Mouse (Mus musculus): Measurements from ENCODE around the gene Hist1h2br. TPM values are rescaled to one million over a fixed set of nuclear protein-coding genes. Genes with fewer than 3 reads are reported as not detected.

The Hist1h2br gene
- total RNA-seq (2023): 1,000 to 10,000 TPM; 1,178 to 1,241 TPM

DNA sequence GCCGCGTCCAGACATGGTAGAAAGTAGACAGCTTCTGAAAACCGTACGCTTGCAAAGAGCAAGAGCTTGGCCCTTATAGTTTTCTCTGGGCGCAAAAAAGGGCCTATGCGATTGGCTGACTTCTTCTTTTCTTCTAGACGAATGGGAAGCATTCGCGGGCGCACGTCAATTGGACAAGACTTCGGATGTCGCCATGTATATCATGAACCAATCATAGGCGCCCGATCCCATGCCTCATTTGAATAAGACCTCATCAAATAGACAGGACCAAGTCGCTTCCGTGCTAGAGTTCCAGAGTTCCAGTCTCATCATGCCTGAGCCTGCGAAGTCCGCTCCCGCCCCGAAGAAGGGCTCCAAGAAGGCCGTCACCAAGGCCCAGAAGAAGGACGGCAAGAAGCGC is at the start of gene Hist1h2br, which contains the start of gene Hist1h2ap:
TSS of gene Hist1h2br (plus strand) at position 283 of the 400 bp plus-strand sequence.
TSS of gene Hist1h2ap (minus strand) at position 47 of the 400 bp plus-strand sequence.

DNA sequence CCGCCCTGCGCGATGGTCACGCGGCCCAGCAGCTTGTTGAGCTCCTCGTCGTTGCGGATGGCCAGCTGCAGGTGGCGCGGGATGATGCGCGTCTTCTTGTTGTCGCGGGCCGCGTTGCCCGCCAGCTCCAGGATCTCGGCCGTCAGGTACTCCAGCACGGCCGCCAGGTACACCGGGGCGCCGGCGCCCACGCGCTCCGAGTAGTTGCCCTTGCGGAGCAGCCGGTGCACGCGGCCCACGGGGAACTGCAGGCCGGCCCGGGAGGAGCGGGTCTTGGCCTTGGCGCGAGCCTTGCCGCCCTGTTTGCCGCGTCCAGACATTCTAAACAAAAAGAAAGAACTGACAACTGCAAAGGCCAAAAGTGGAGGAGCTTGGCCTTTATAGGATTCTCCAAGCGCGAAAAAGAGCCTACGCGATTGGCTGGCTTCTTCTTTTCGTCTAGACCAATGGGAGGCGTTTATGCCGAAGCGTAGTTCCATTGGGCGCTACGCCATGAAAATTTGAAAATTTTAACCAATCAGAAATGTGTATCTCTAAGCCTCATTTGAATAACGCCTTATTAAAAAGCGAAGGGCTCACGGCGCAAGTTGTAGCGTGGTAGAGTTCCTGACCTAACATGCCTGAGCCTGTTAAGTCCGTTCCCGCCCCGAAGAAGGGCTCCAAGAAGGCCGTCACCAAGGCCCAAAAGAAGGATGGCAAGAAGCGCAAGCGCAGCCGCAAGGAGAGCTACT is 46.5 kb upstream of the Hist1h2br start, which contains the start of the genes Hist1h2an and Hist1h2bp:
TSS of gene Hist1h2an (minus strand) at position 320 of the 731 bp plus-strand sequence.
TSS of gene Hist1h2bp (plus strand) at position 563 of the 731 bp plus-strand sequence.

DNA sequence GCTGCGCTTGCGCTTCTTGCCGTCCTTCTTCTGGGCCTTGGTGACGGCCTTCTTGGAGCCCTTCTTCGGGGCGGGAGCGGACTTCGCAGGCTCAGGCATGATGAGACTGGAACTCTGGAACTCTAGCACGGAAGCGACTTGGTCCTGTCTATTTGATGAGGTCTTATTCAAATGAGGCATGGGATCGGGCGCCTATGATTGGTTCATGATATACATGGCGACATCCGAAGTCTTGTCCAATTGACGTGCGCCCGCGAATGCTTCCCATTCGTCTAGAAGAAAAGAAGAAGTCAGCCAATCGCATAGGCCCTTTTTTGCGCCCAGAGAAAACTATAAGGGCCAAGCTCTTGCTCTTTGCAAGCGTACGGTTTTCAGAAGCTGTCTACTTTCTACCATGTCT is 23.5 kb upstream of the Hist1h2br start, which contains the start of the genes Hist1h2bq and Hist1h2ao:
TSS of gene Hist1h2bq (minus strand) at position 125 of the 400 bp plus-strand sequence.
TSS of gene Hist1h2ao (plus strand) at position 393 of the 400 bp plus-strand sequence.

DNA sequence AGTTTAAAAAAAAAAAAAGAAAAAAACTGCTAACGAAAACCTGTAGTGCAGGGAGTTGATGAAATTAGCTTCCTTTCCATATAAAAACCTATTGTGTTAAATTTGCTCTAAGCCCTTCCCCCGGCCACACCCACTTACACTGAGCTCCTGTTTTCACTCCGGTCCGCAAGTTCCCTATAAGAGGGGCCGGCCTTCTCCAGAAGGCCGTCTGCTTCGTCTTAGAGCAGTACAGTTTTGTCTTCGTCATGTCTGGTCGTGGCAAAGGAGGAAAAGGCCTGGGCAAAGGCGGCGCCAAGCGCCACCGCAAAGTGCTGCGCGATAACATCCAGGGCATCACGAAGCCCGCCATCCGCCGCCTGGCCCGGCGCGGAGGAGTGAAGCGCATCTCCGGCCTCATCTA is 22.0 kb upstream of the Hist1h2br start, which contains the start of gene Hist1h4m:
TSS of gene Hist1h4m (plus strand) at position 208 of the 400 bp plus-strand sequence.

DNA sequence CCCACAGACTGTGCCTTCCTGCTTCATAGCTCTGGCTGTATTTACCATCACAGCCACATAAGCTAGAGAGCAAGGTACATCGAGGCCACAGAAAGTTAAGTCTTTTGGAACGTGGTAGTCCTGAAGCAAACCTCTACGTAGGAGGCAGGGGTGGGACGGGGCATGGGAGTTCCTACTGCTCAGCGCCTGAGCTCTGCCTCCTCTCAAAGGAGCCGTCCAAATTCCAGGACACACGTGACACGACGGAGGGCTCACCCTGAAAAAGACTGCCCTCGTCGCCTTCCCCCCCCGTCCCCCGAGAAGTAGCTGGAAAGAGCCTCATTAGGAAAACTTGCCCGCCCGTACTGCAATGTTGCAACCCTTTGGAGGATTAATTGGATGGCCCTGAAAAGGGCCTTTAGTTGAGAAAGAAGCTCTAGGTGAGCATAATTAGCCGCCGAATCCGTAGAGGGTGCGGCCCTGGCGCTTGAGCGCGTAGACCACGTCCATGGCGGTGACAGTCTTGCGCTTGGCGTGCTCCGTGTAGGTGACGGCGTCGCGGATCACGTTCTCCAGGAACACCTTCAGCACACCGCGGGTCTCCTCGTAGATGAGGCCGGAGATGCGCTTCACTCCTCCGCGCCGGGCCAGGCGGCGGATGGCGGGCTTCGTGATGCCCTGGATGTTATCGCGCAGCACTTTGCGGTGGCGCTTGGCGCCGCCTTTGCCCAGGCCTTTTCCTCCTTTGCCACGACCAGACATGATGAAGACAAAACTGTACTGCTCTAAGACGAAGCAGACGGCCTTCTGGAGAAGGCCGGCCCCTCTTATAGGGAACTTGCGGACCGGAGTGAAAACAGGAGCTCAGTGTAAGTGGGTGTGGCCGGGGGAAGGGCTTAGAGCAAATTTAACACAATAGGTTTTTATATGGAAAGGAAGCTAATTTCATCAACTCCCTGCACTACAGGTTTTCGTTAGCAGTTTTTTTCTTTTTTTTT is 1.8 kb upstream of the Hist1h2br start, which contains the start of gene Hist1h4n:
TSS of gene Hist1h4n (minus strand) at position 779 of the 977 bp plus-strand sequence.

Other genes with a start within 250 kb of the Hist1h2br start
- gene Olfr1362, start 219.7 kb upstream of the Hist1h2br start, total RNA-seq (2023): not detected
- gene Olfr11, start 191.2 kb upstream of the Hist1h2br start, total RNA-seq (2023): not detected
- gene Olfr1361, start 170.4 kb upstream of the Hist1h2br start, total RNA-seq (2023): not detected
- not detected for gene Olfr1360, start 156.3 kb upstream of the Hist1h2br start, total RNA-seq (2023)
- not detected for gene Olfr1359, start 135.6 kb upstream of the Hist1h2br start, total RNA-seq (2023)
- gene Hist1h2bl, start 117.6 kb upstream of the Hist1h2br start, total RNA-seq (2023): 1,000 to 10,000 TPM; 1,007 to 1,037 TPM
- gene Hist1h2ai, start 117.3 kb upstream of the Hist1h2br start, total RNA-seq (2023): 100 to 1,000 TPM; 322 to 368 TPM
- 1,000 to 10,000 TPM; 1,636 to 1,682 TPM for gene Hist1h3h, start 116.1 kb upstream of the Hist1h2br start, total RNA-seq (2023)
- 100 to 1,000 TPM; 245 to 302 TPM for gene Hist1h2bm, start 111.7 kb upstream of the Hist1h2br start, total RNA-seq (2023)
- gene Hist1h4j, start 98.7 kb upstream of the Hist1h2br start, total RNA-seq (2023): 100 to 1,000 TPM; 162 to 165 TPM
- 1,000 to 10,000 TPM; 2,386 to 2,430 TPM for gene Hist1h4k, start 83.2 kb upstream of the Hist1h2br start, total RNA-seq (2023)
- gene Hist1h2ak, start 79.9 kb upstream of the Hist1h2br start, total RNA-seq (2023): 100 to 1,000 TPM; 426 to 441 TPM
- 100 to 1,000 TPM; 695 to 749 TPM for gene Hist1h2bn, start 79.6 kb upstream of the Hist1h2br start, total RNA-seq (2023)
- gene Hist1h1b, start 53.1 kb upstream of the Hist1h2br start, total RNA-seq (2023): 100 to 1,000 TPM; 583 to 676 TPM
- 1,000 to 10,000 TPM; 1,324 to 1,491 TPM for gene Hist1h3i, start 50.4 kb upstream of the Hist1h2br start, total RNA-seq (2023)
- 100 to 1,000 TPM; 204 to 209 TPM for gene Hist1h2an, start 46.5 kb upstream of the Hist1h2br start, total RNA-seq (2023)
- 100 to 1,000 TPM; 485 to 544 TPM for gene Hist1h2bp, start 46.3 kb upstream of the Hist1h2br start, total RNA-seq (2023)
- gene Hist1h2bq, start 23.5 kb upstream of the Hist1h2br start, total RNA-seq (2023): 1,000 to 10,000 TPM; 1,192 to 1,249 TPM
- 1,000 to 10,000 TPM; 2,019 to 2,366 TPM for gene Hist1h2ao, start 23.3 kb upstream of the Hist1h2br start, total RNA-seq (2023)
- 1,000 to 10,000 TPM; 1,248 to 1,288 TPM for gene Hist1h4m, start 22.0 kb upstream of the Hist1h2br start, total RNA-seq (2023)
- gene Hist1h4n, start 1.5 kb upstream of the Hist1h2br start, total RNA-seq (2023): 100 to 1,000 TPM; 891 to 923 TPM
- 100 to 1,000 TPM; 561 to 647 TPM for gene Hist1h2ap, start 236 bp upstream of the Hist1h2br start, total RNA-seq (2023)
- under 1 TPM; 0.69 to 0.84 TPM for gene Zfp184, start 111.4 kb downstream of the Hist1h2br start, total RNA-seq (2023)
- gene Pom121l2, start 147.5 kb downstream of the Hist1h2br start, total RNA-seq (2023): not detected
- 1 to 10 TPM; 2.3 to 2.7 TPM for gene Prss16, start 176.0 kb downstream of the Hist1h2br start, total RNA-seq (2023)
- gene Hist1h2ah, start 201.8 kb downstream of the Hist1h2br start, total RNA-seq (2023): 100 to 1,000 TPM; 377 to 380 TPM
- gene Hist1h2bk, start 202.1 kb downstream of the Hist1h2br start, total RNA-seq (2023): 1,000 to 10,000 TPM; 1,315 to 1,407 TPM
- gene Hist1h4i, start 207.6 kb downstream of the Hist1h2br start, total RNA-seq (2023): 100 to 1,000 TPM; 483 to 504 TPM
- 1,000 to 10,000 TPM in 1 of 2 experiments, 100 to 1,000 TPM in 1; 911 to 1,015 TPM for gene Hist1h2ag, start 209.2 kb downstream of the Hist1h2br start, total RNA-seq (2023)
- 1,000 to 10,000 TPM in 1 of 2 experiments, 100 to 1,000 TPM in 1; 957 to 1,065 TPM for gene Hist1h2bj, start 209.5 kb downstream of the Hist1h2br start, total RNA-seq (2023)

Measured in neutrophil, adult 59 days (primary cell).